Mouse (Mus musculus): ENCODE data around the gene Galntl6. TPM values are rescaled to one million over a fixed set of nuclear protein-coding genes. Genes with fewer than 3 reads are reported as not detected.

Galntl6 gene
- polyA plus RNA-seq, 1 experiment from 2014 or later, result 0.36 TPM

DNA sequence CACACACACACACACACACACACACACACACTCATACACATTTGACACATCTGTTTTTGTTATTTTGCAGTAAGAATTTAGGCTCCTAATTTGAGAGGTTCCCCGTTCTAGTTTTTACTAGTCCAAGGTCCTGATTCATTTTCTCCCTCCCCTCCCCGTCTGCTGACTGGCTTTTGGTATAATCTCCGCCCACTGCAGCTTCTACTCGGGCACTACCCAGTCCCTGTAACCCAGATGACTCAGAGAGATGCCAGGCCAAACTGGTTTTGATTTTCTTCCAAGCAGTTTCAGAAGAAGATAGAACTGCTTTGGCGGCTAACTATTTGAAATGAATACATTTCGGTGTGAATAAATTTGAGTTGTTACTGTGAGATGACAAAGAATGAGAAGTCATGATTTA, 1170.5 kb downstream of the Galntl6 start:
- no peak overlapping the region for H3K4me2 ChIP-seq (ENCODE audit: low read depth, low read length)
- no peaks in the 10 kb centered on the region for H3K9me3 ChIP-seq (ENCODE audit: control insufficient read depth, low read length)
- H3K27me3 ChIP-seq (ENCODE audit: control insufficient read depth, insufficient read depth, low read depth, low read length), result no peaks in the 10 kb centered on the region
- ATAC-seq (ENCODE audit: low read depth), result no peak
- no peaks in the 10 kb centered on the region for H3K4me1 ChIP-seq (replicated peaks; ENCODE audit: control insufficient read depth, insufficient read depth, low read length)
- WGBS, result 51% methylated on average over 6 of the region's 6 CpGs
- no peak overlapping the region for H3K9ac ChIP-seq (ENCODE audit: low read length)
- H3K27ac ChIP-seq (ENCODE audit: low read length), result no peak overlapping the region
- H3K4me3 ChIP-seq (ENCODE audit: low read length), result no peak overlapping the region
- no peaks in the 10 kb centered on the region for H3K36me3 ChIP-seq (ENCODE audit: control insufficient read depth, insufficient read depth, low read length)

DNA sequence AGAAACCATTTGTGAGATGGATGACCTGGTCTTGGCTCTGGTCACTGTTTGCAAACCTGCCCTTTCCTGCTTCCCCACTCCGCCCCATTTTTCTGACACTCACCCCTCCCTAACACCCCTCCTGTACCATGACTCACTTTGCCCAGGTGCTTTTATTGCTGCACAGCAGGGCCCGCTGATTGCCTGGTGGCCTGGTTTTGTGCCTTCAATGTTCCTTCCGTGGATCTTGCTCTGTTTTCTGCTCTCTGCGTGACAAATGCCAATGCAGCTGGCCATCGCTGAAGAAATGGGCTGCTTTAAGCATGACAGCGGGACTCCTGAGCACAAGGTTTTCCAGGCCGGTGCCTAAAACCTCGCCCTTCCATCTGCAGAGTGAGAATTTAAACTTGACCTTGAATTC, 1171.1 kb downstream of the Galntl6 start:
- Histone ChIP-seq H3K9ac (ENCODE audit: low read length) (no peak overlapping the region), H3K9me3 (ENCODE audit: control insufficient read depth, low read length) (no peaks in the 10 kb centered on the region), H3K27ac (ENCODE audit: low read length) (no peak overlapping the region), H3K4me2 (ENCODE audit: low read depth, low read length) (no peak overlapping the region), H3K4me1 (replicated peaks; ENCODE audit: control insufficient read depth, insufficient read depth, low read length) (no peaks in the 10 kb centered on the region), H3K4me3 (ENCODE audit: low read length) (no peak overlapping the region), H3K27me3 (ENCODE audit: control insufficient read depth, insufficient read depth, low read depth, low read length) (no peaks in the 10 kb centered on the region), H3K36me3 (ENCODE audit: control insufficient read depth, insufficient read depth, low read length) (no peaks in the 10 kb centered on the region)
- 58% methylated on average over 8 of the region's 8 CpGs for WGBS
- ATAC-seq (ENCODE audit: low read depth), result no peak

DNA sequence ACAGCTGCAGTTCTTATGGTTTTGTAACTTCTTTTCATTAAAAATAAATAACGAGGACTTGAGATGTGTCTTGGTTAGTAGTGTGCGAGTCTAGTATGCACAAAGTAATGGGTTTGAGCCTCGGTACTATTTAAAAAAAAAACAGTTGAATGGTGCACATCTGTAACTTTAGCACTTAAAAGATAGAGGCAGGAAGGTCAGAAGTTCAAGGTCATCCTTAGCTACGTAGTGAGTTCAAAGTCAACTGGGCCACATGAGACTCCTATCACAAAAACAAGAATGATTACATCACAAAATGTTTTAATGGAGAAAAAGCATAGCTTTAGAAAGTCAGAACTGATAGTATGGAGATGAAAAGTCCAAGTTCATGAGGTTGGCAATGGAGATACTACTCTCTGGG, 1175.2 kb downstream of the Galntl6 start:
- Histone ChIP-seq H3K9me3 (ENCODE audit: control insufficient read depth, low read length) (no peaks in the 10 kb centered on the region), H3K4me1 (replicated peaks; ENCODE audit: control insufficient read depth, insufficient read depth, low read length) (no peaks in the 10 kb centered on the region), H3K27ac (ENCODE audit: low read length) (no peak overlapping the region), H3K27me3 (ENCODE audit: control insufficient read depth, insufficient read depth, low read depth, low read length) (no peaks in the 10 kb centered on the region), H3K4me2 (ENCODE audit: low read depth, low read length) (no peak overlapping the region), H3K4me3 (ENCODE audit: low read length) (no peak overlapping the region), H3K36me3 (ENCODE audit: control insufficient read depth, insufficient read depth, low read length) (no peaks in the 10 kb centered on the region), H3K9ac (ENCODE audit: low read length) (no peak overlapping the region)
- WGBS, result 80% methylated on average over 4 of the region's 4 CpGs
- ATAC-seq (ENCODE audit: low read depth), result no peak

DNA sequence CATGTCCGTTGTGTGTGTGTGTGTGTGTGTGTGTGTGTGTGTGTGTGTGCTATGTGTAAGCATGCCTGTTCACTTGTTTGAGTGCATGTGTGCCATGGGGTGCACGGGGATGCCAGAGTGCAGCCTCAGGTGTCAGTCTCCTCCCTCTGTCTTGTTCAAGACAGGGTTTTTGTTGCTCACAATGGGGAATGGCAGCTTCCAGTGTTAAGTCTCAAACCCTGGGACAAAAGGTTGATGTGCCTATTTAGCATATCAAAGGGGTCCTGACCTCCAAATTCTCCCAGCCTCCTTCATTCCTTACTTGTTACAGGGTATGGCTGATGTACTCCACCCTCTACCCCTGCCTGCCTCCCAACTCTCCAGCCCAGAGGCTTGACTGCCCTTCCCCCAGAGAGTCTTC, 1179.6 kb downstream of the Galntl6 start:
- Histone ChIP-seq H3K4me1 (replicated peaks; ENCODE audit: control insufficient read depth, insufficient read depth, low read length) (no peaks in the 10 kb centered on the region), H3K27me3 (ENCODE audit: control insufficient read depth, insufficient read depth, low read depth, low read length) (no peaks in the 10 kb centered on the region), H3K4me2 (ENCODE audit: low read depth, low read length) (no peak overlapping the region), H3K9me3 (ENCODE audit: control insufficient read depth, low read length) (no peaks in the 10 kb centered on the region), H3K36me3 (ENCODE audit: control insufficient read depth, insufficient read depth, low read length) (no peaks in the 10 kb centered on the region), H3K27ac (ENCODE audit: low read length) (no peak overlapping the region), H3K9ac (ENCODE audit: low read length) (no peak overlapping the region), H3K4me3 (ENCODE audit: low read length) (no peak overlapping the region)
- 62% methylated on average over 2 of the region's 2 CpGs for WGBS
- no peak for ATAC-seq (ENCODE audit: low read depth)

DNA sequence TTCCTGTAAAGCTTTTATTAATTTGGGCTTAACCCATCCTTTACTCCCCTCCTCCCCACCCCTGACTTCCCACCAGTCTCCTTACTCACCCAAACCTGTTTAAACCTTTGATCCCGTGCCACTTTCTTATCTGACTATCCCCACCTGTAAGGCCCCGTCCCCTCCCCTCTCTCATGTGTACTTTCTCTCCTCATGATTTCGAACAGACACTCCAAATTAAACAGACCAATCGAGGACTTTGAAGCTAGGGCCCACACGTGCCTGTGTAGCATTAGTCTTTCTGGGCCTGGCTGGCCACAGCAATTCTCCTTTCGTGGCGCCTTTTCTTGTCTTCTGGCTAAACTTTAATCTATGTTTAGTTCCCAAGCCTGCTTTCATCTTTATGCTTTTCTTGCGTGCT, 1180.8 kb downstream of the Galntl6 start:
- Histone ChIP-seq H3K4me3 (ENCODE audit: low read length) (no peak overlapping the region), H3K27ac (ENCODE audit: low read length) (no peak overlapping the region), H3K27me3 (ENCODE audit: control insufficient read depth, insufficient read depth, low read depth, low read length) (no peaks in the 10 kb centered on the region), H3K4me1 (replicated peaks; ENCODE audit: control insufficient read depth, insufficient read depth, low read length) (no peaks in the 10 kb centered on the region), H3K36me3 (ENCODE audit: control insufficient read depth, insufficient read depth, low read length) (no peaks in the 10 kb centered on the region), H3K9me3 (ENCODE audit: control insufficient read depth, low read length) (no peaks in the 10 kb centered on the region), H3K4me2 (ENCODE audit: low read depth, low read length) (no peak overlapping the region), H3K9ac (ENCODE audit: low read length) (no peak overlapping the region)
- 51% methylated on average over 8 of the region's 8 CpGs for WGBS
- no peak for ATAC-seq (ENCODE audit: low read depth)

GRCm38 (mm10) chr8:57728276-57728675, 1184.2 kb downstream of the Galntl6 start:
- Histone ChIP-seq H3K27me3 (ENCODE audit: control insufficient read depth, insufficient read depth, low read depth, low read length) (no peaks in the 10 kb centered on the region), H3K9me3 (ENCODE audit: control insufficient read depth, low read length) (no peaks in the 10 kb centered on the region), H3K9ac (ENCODE audit: low read length) (no peak overlapping the region), H3K27ac (ENCODE audit: low read length) (no peak overlapping the region), H3K4me1 (replicated peaks; ENCODE audit: control insufficient read depth, insufficient read depth, low read length) (no peaks in the 10 kb centered on the region), H3K36me3 (ENCODE audit: control insufficient read depth, insufficient read depth, low read length) (no peaks in the 10 kb centered on the region), H3K4me3 (ENCODE audit: low read length) (no peak overlapping the region), H3K4me2 (ENCODE audit: low read depth, low read length) (no peak overlapping the region)
- 67% methylated on average over 2 of the region's 2 CpGs for WGBS
- no peak for ATAC-seq (ENCODE audit: low read depth)

- WGBS, result 84% methylated on average over 13 of the region's 13 CpGs
- no peak overlapping the region for H3K9ac ChIP-seq (ENCODE audit: low read length)
- no peak for ATAC-seq (ENCODE audit: low read depth)
- no peak overlapping the region for H3K4me3 ChIP-seq (ENCODE audit: low read length)
- no peaks in the 10 kb centered on the region for H3K36me3 ChIP-seq (ENCODE audit: control insufficient read depth, insufficient read depth, low read length)
- H3K27me3 ChIP-seq (ENCODE audit: control insufficient read depth, insufficient read depth, low read depth, low read length), result no peaks in the 10 kb centered on the region
- H3K4me2 ChIP-seq (ENCODE audit: low read depth, low read length), result no peak overlapping the region
- H3K9me3 ChIP-seq (ENCODE audit: control insufficient read depth, low read length), result no peaks in the 10 kb centered on the region
- H3K4me1 ChIP-seq (replicated peaks; ENCODE audit: control insufficient read depth, insufficient read depth, low read length), result no peaks in the 10 kb centered on the region
- H3K27ac ChIP-seq (ENCODE audit: low read length), result no peak overlapping the region
Observed at GRCm38 (mm10) chr8:57724843-57725627, 1187.4 kb downstream of the Galntl6 start.

Other genes starting within 250 kb of the Galntl6 start
- 0.39 and 0.60 TPM in 2 replicates for gene BC030500, start 885 bp downstream of the Galntl6 start, polyA plus RNA-seq (2015; fragmentation: Nextera tagmentation; extraction: Ambion mirVana)

Data from lung, embryonic 16.5 days (tissue).